Comparison of ENCODE assay signal across 12 mouse cellular contexts in genomic region chr2:166186244-166186948, GRCm38 (mm10). TPM values are rescaled to one million over a fixed set of nuclear protein-coding genes. Genes with fewer than 3 reads are reported as not detected.
DNase-seq lines count a peak whose midpoint lies in the region; ATAC-seq and TF ChIP-seq lines count a peak whose summit lies in the region.
"Had no signal": no experiment of that assay in that cellular context is flagged by ENCODE, and none has a peak within 500 bp of the region (broad histone marks: within the 10 kb centered on the region; RNA-seq: fewer than 3 reads in every experiment).

No protein-coding gene starts in this region.

- no peak overlapping the region for H3K4me2 ChIP-seq in heart, embryonic 14.5 days (ENCODE audit: low read length)
- H3K4me2 ChIP-seq in embryonic facial prominence, embryonic 12.5 days (replicated peaks), result no peak overlapping the region
- H3K4me2 ChIP-seq in limb, embryonic 15.5 days, result no peak overlapping the region
- H3K4me2 ChIP-seq: liver, embryonic 15.5 days; midbrain, embryonic 12.5 days had no signal

- TF ChIP-seq CTCF in thymus, adult 2 months (IDR thresholded peaks at IDR 0.05; ENCODE audit: borderline replicate concordance, control insufficient read depth, extremely low read depth, insufficient read depth, low read length, poor library complexity), result no peak

- no peak overlapping the region for H3K4me3 ChIP-seq in heart, embryonic 14.5 days (ENCODE audit: control insufficient read depth in 1 of 2, insufficient read depth in 1 of 2, low read depth in 1 of 2, low read length in 2 of 2)
- no peak overlapping the region for H3K4me3 ChIP-seq in embryonic facial prominence, embryonic 12.5 days
- H3K4me3 ChIP-seq in limb, embryonic 15.5 days, result no peak overlapping the region
- H3K4me3 ChIP-seq in thymus, adult 2 months (ENCODE audit: control insufficient read depth, insufficient read depth, low read length), result no peak overlapping the region
- H3K4me3 ChIP-seq: liver, embryonic 15.5 days; midbrain, embryonic 12.5 days had no signal

- WGBS in heart, embryonic 14.5 days, result 72% methylated on average over 16 of the region's 16 CpGs
- WGBS in embryonic facial prominence, embryonic 12.5 days, result 83% methylated on average over 16 of the region's 16 CpGs
- 73% methylated on average over 16 of the region's 16 CpGs for WGBS in limb, embryonic 15.5 days
- WGBS in thymus, adult 2 months, result 92% methylated on average over 16 of the region's 16 CpGs

- no peak for DNase-seq in heart, postnatal 14 days
- DNase-seq in kidney, adult 8-10 months, result peak; percentile 61 to 73
- no peak for DNase-seq in thymus, postnatal 14 days
- DNase-seq in MN1 (ENCODE audit: low spot score), result no peak
- no peak for DNase-seq in thymus, adult 2 months
- DNase-seq: cerebellum, adult 9-11 months had no signal

- no peaks in the 10 kb centered on the region for H3K36me3 ChIP-seq in heart, embryonic 14.5 days (ENCODE audit: control insufficient read depth, insufficient read depth, low read length)
- H3K36me3 ChIP-seq in embryonic facial prominence, embryonic 12.5 days, result no peaks in the 10 kb centered on the region
- H3K36me3 ChIP-seq in limb, embryonic 15.5 days, result no peaks in the 10 kb centered on the region
- no peaks in the 10 kb centered on the region for H3K36me3 ChIP-seq in thymus, adult 2 months (ENCODE audit: control insufficient read depth, insufficient read depth, low read length)
- H3K36me3 ChIP-seq: liver, embryonic 15.5 days; midbrain, embryonic 12.5 days had no signal

- no peak overlapping the region for H3K9ac ChIP-seq in heart, embryonic 14.5 days (ENCODE audit: low read length)
- H3K9ac ChIP-seq in embryonic facial prominence, embryonic 12.5 days, result no peak overlapping the region
- no peak overlapping the region for H3K9ac ChIP-seq in limb, embryonic 15.5 days
- H3K9ac ChIP-seq: liver, embryonic 15.5 days; midbrain, embryonic 12.5 days had no signal

- intact Hi-C loops in heart, postnatal 14 days (cut with DNase I), result no loop called here

- ATAC-seq in heart, embryonic 14.5 days (ENCODE audit: insufficient number of reproducible peaks, insufficient read depth, low FRiP score, low read depth), result no peak
- no peak for ATAC-seq in embryonic facial prominence, embryonic 12.5 days (ENCODE audit: insufficient number of reproducible peaks, insufficient read depth, low FRiP score, low TSS enrichment)
- ATAC-seq in limb, embryonic 15.5 days (ENCODE audit: insufficient number of reproducible peaks, low FRiP score, low TSS enrichment, low read depth), result no peak
- ATAC-seq: Patski had no signal

- H3K27me3 ChIP-seq in heart, embryonic 14.5 days (ENCODE audit: control insufficient read depth, insufficient read depth, low read length), result no peaks in the 10 kb centered on the region
- no peaks in the 10 kb centered on the region for H3K27me3 ChIP-seq in embryonic facial prominence, embryonic 12.5 days
- no peaks in the 10 kb centered on the region for H3K27me3 ChIP-seq in limb, embryonic 15.5 days
- no peaks in the 10 kb centered on the region for H3K27me3 ChIP-seq in thymus, adult 2 months (ENCODE audit: control insufficient read depth, insufficient read depth, low read length)
- H3K27me3 ChIP-seq: liver, embryonic 15.5 days had no signal

- H3K9me3 ChIP-seq in heart, embryonic 14.5 days (ENCODE audit: control insufficient read depth, low read length), result no peaks in the 10 kb centered on the region
- H3K9me3 ChIP-seq in embryonic facial prominence, embryonic 12.5 days, result no peaks in the 10 kb centered on the region
- H3K9me3 ChIP-seq in limb, embryonic 15.5 days, result no peaks in the 10 kb centered on the region
- H3K9me3 ChIP-seq: liver, embryonic 15.5 days; midbrain, embryonic 12.5 days had no signal

- H3K4me1 ChIP-seq in heart, embryonic 14.5 days (ENCODE audit: control insufficient read depth in 2 of 2, insufficient read depth in 2 of 2, low read length in 2 of 2), result peaks cover 20 to 25% of the 10 kb centered on the region in 2 experiments
- peaks cover 36% of the 10 kb centered on the region for H3K4me1 ChIP-seq in embryonic facial prominence, embryonic 12.5 days
- peaks cover 50% of the 10 kb centered on the region for H3K4me1 ChIP-seq in limb, embryonic 15.5 days
- no peaks in the 10 kb centered on the region for H3K4me1 ChIP-seq in thymus, adult 2 months (replicated peaks; ENCODE audit: control insufficient read depth, insufficient read depth, low read length)
- H3K4me1 ChIP-seq: liver, embryonic 15.5 days had no signal

- H3K27ac ChIP-seq in heart, embryonic 14.5 days (replicated peaks in 1 of 2; ENCODE audit: control insufficient read depth in 1 of 2, insufficient read depth in 1 of 2, low read depth in 2 of 2, low read length in 2 of 2), result peak overlapping the region; percentile 19 to 53; a peak in 2 of 4 replicates
- H3K27ac ChIP-seq in embryonic facial prominence, embryonic 12.5 days, result peak overlapping the region; percentile 57; the same call in 1 of the 2 replicates
- H3K27ac ChIP-seq in limb, embryonic 15.5 days, result peak overlapping the region; percentile 61
- H3K27ac ChIP-seq in thymus, adult 2 months (ENCODE audit: control insufficient read depth, insufficient read depth, low read length), result no peak overlapping the region
- H3K27ac ChIP-seq: liver, embryonic 15.5 days had no signal

- no peak for TF ChIP-seq POLR2A in thymus, adult 2 months (IDR thresholded peaks at IDR 0.05; ENCODE audit: control insufficient read depth, extremely low read depth, insufficient read depth, low read length, poor library complexity)

RNA-seq across cellular contexts. Expression of gene Sulf2, which starts 30.9 kb away (rescaled TPM):
- 106 and 115 TPM in 2 replicates for polyA plus RNA-seq in heart, embryonic 14.5 days (2014; fragmentation: Nextera tagmentation; extraction: Ambion mirVana)
- 10 to 100 TPM; 59.3 to 60.7 TPM for total RNA-seq in heart, postnatal 14 days (2021)
- 229 and 238 TPM in 2 replicates for polyA plus RNA-seq in embryonic facial prominence, embryonic 12.5 days (2016; fragmentation: Nextera tagmentation; extraction: Ambion mirVana)
- polyA plus RNA-seq in limb, embryonic 15.5 days (2015; fragmentation: Nextera tagmentation; extraction: Ambion mirVana), result 149 and 184 TPM in 2 replicates
- 19.3 and 24.3 TPM in 2 replicates for polyA plus RNA-seq in thymus, adult 2 months (2012; rRNA removed)

Comparison
In these comparisons a context has a peak if more than half of its experiments do, and no peak if none do; other contexts are left out.
1. DNase-seq: peak in kidney, adult 8-10 months (2 of 2); none in heart, postnatal 14 days (0 of 2), thymus, postnatal 14 days (single experiment), MN1 (single experiment) and thymus, adult 2 months (single experiment).